Mouse (Mus musculus) small intestine, adult 2 months (tissue): ENCODE data around the gene Aph1a.

Source experiments
- CTCF ChIP-seq: fragments of 200-500 bp; IDR thresholded peaks from 2 replicates; pipeline ENCODE4 v1.5.1; 2012; ENCODE audit warnings: low read depth, mild to moderate bottlenecking, control low read depth, inconsistent platforms, low read length, moderate library complexity, mixed read lengths; ENCODE audit not compliant: insufficient replicate concordance, insufficient read length; ENCODE audit errors: extremely low read depth
- POLR2A ChIP-seq: fragments of 200-500 bp; IDR thresholded peaks from 2 replicates; pipeline ENCODE4 v1.6.1; 2012; ENCODE audit warnings: low read depth, mild to moderate bottlenecking, control low read depth, inconsistent platforms, low read length, moderate library complexity

- TF ChIP-seq CTCF (no peak), POLR2A (no peak)
These were observed 39.5 kb downstream of the Aph1a start for GRCm38 (mm10) chr3:95933111-95933750.
